Mouse (Mus musculus) stomach, postnatal 0 days (tissue): ENCODE measurements at regions not wholly inside any gene's neighbourhood (a gene's known extent, or its start where the extent isn't known, plus 50 kb on each side); places are given as distances from the start of the nearest gene placed in this dataset.

Experiments
- ATAC-seq: fragments of 200-750 bp; cut with Nextera tagmentation; 2 replicates; pipeline ENCODE4 v1.8.0; 2017; ENCODE audit not compliant: low FRiP score, low TSS enrichment
- DNase-seq: peaks from one replicate; pipeline ENCODE4 v3.0.0-alpha.2; 2016; ENCODE audit warnings: low spot score
- H3K27ac ChIP-seq: fragments of 300-500 bp; sonication (generic); replicated peaks from 2 replicates; pipeline ENCODE4 v1.5.1; 2014; ENCODE audit warnings: mild to moderate bottlenecking, control low read depth
- H3K27me3 ChIP-seq: fragments of 300-500 bp; sonication (generic); 2 replicates; pipeline ENCODE4 v1.6.1; 2014; ENCODE audit warnings: low read length; ENCODE audit not compliant: control insufficient read depth, insufficient read depth
- H3K36me3 ChIP-seq: fragments of 300-500 bp; sonication (generic); 2 replicates; pipeline ENCODE4 v1.6.1; 2014; ENCODE audit warnings: low read length, mixed read lengths; ENCODE audit not compliant: control insufficient read depth, insufficient read depth
- H3K4me1 ChIP-seq: fragments of 300-500 bp; sonication (generic); replicated peaks from 2 replicates; pipeline ENCODE4 v1.6.1; 2014; ENCODE audit warnings: antibody characterized with exemption; ENCODE audit not compliant: control insufficient read depth, insufficient read depth
- H3K4me2 ChIP-seq: fragments of 300-500 bp; sonication (generic); replicated peaks from 2 replicates; pipeline ENCODE4 v1.6.1; 2014; ENCODE audit warnings: low read depth, mild to moderate bottlenecking, control low read depth, moderate library complexity
- H3K4me3 ChIP-seq: fragments of 300-500 bp; sonication (generic); 2 replicates; pipeline ENCODE4 v1.5.1; 2014; ENCODE audit warnings: low read depth, low read length, control low read depth
- H3K9ac ChIP-seq: fragments of 300-500 bp; sonication (generic); 2 replicates; pipeline ENCODE4 v1.6.1; 2014; ENCODE audit warnings: mild to moderate bottlenecking, low read length, control low read depth, mixed read lengths
- H3K9me3 ChIP-seq: fragments of 300-500 bp; sonication (generic); 2 replicates; pipeline ENCODE4 v1.6.1; 2016; ENCODE audit warnings: low read length; ENCODE audit not compliant: control insufficient read depth
- CTCF ChIP-seq: IDR thresholded peaks from 2 replicates; pipeline ENCODE4 v1.5.1; 2016; ENCODE audit warnings: antibody characterized with exemption, low read depth, mild to moderate bottlenecking, moderate library complexity
- EP300 ChIP-seq: optimal IDR thresholded peaks from 2 replicates; pipeline ENCODE3; 2016; ENCODE audit warnings: antibody characterized with exemption
- WGBS: fragments of 180-500 bp; shearing (Covaris S2); extraction: QIAGEN DNeasy Blood & Tissue Kit; methylation state at CpG from one replicate; pipeline ENCODE4 v1.1.7; 2014; 5-methylcytosine and 5-hydroxymethylcytosine counted together

GRCm38 (mm10) chr13:110569180-110569512 lies 174.3 kb downstream of the Plk2 start:
- Histone ChIP-seq H3K27ac (no peak overlapping the region), H3K36me3 (no peaks in the 10 kb centered on the region), H3K9me3 (no peaks in the 10 kb centered on the region), H3K9ac (no peak overlapping the region), H3K4me2 (no peak overlapping the region), H3K4me1 (no peaks in the 10 kb centered on the region), H3K27me3 (no peaks in the 10 kb centered on the region), H3K4me3 (no peak overlapping the region)
- DNase-seq (no peak), ATAC-seq (no peak)
- 89% methylated on average over 2 of the region's 2 CpGs for WGBS
- TF ChIP-seq EP300 (no peak), CTCF (no peak)

- Histone ChIP-seq H3K9ac (no peak overlapping the region), H3K9me3 (no peaks in the 10 kb centered on the region), H3K4me1 (no peaks in the 10 kb centered on the region), H3K27ac (no peak overlapping the region), H3K4me2 (no peak overlapping the region), H3K27me3 (no peaks in the 10 kb centered on the region), H3K4me3 (no peak overlapping the region), H3K36me3 (no peaks in the 10 kb centered on the region)
- no peak for ATAC-seq
- TF ChIP-seq EP300: no peak
- TF ChIP-seq CTCF: no peak
- DNase-seq: no peak
Measured at GRCm38 (mm10) chr13:110570386-110570785, 175.5 kb downstream of the Plk2 start.

DNA sequence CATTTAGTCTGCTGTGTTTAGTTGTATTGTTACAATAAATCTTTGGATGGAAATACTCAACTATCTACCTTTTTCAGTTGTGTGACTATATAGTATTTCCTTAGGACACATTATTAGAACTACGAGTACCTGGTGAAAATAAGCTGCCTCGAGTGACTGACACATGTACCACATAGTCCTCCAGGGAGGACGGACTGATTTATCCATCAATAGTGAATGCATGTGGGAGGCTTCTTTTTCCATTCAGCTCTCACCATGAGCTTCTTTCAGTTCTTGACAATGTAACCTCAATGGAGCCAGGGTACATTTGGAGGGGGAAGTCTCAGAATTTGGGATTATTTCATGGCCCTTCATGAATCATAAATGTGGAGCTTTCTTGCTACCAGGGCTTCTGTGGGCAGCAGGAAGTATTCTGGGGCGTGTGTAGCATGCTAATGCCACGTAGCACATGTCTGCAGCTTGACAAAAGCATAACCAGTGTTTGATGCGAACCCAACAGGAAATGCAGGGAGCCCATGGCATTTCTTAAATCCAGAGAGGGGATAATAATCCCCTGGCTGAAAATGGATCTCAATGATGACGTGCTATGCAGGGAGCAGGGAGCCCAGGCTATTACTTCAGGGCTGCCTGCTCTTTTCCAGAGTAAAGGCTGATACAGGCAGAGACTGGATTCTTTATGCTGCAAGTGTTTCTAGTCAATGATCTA lies 178.7 kb downstream of the Plk2 start:
- Histone ChIP-seq H3K36me3 (no peaks in the 10 kb centered on the region), H3K9ac (no peak overlapping the region), H3K4me3 (no peak overlapping the region), H3K4me2 (no peak overlapping the region), H3K4me1 (no peaks in the 10 kb centered on the region), H3K27me3 (no peaks in the 10 kb centered on the region), H3K27ac (no peak overlapping the region), H3K9me3 (no peaks in the 10 kb centered on the region)
- no peak for ATAC-seq
- 72% methylated on average over 7 of the region's 7 CpGs for WGBS
- TF ChIP-seq CTCF: no peak
- DNase-seq: no peak

DNA sequence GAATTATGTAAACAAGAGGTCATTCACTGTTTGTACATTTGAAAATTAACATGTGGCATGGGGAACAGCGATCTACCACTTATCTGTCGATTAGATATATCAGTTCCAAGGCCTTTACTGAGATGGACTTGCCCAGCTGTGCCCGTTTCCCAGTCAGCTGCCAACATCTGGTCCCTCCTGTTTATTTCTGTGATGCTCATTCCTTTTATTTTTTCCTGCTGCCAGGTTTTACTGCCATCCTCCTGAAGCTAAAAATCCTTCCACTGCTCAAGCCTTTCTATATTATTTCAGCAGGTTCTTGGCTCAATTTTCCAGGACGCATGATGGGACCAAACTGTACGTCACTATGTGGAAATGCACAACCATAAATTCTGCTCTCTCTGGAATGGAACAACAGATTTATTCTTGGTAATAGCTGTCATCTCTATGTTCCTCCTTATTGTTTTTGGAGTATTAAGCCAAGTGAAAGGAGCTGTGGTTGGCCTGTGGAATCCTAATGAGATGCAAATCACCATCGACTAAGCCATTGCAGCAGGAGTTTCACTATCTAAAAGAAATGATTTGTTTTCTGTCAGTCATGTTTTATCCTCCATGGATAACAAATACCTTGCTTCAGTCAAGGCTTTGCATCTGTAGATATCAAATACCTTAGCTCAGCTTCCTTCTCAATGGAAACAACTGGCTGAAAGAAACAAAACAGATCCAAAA lies 180.1 kb downstream of the Plk2 start:
- Histone ChIP-seq H3K9me3 (no peaks in the 10 kb centered on the region), H3K4me1 (no peaks in the 10 kb centered on the region), H3K4me3 (no peak overlapping the region), H3K9ac (no peak overlapping the region), H3K4me2 (no peak overlapping the region), H3K27ac (no peak overlapping the region), H3K27me3 (no peaks in the 10 kb centered on the region), H3K36me3 (no peaks in the 10 kb centered on the region)
- TF ChIP-seq CTCF: no peak
- no peak for TF ChIP-seq EP300
- ATAC-seq: no peak
- 61% methylated on average over 6 of the region's 6 CpGs for WGBS
- DNase-seq: no peak

- no peaks in the 10 kb centered on the region for H3K4me1 ChIP-seq
- ATAC-seq: no peak
- no peak for TF ChIP-seq CTCF
- no peak for TF ChIP-seq EP300
- DNase-seq: no peak
- H3K27ac ChIP-seq: no peak overlapping the region
- H3K9ac ChIP-seq: no peak overlapping the region
- H3K27me3 ChIP-seq: no peaks in the 10 kb centered on the region
- H3K4me2 ChIP-seq: no peak overlapping the region
- H3K4me3 ChIP-seq: no peak overlapping the region
- H3K9me3 ChIP-seq: no peaks in the 10 kb centered on the region
- no peaks in the 10 kb centered on the region for H3K36me3 ChIP-seq
- 53% methylated on average over 7 of the region's 7 CpGs for WGBS
Measured at GRCm38 (mm10) chr13:110578159-110578558, 183.3 kb downstream of the Plk2 start.

- no peak for ATAC-seq
- 92% methylated on average over 4 of the region's 4 CpGs for WGBS
- H3K9me3 ChIP-seq: no peaks in the 10 kb centered on the region
- no peak overlapping the region for H3K4me3 ChIP-seq
- no peak overlapping the region for H3K4me2 ChIP-seq
- no peaks in the 10 kb centered on the region for H3K4me1 ChIP-seq
- no peaks in the 10 kb centered on the region for H3K36me3 ChIP-seq
- TF ChIP-seq CTCF: no peak
- TF ChIP-seq EP300: no peak
- no peaks in the 10 kb centered on the region for H3K27me3 ChIP-seq
- DNase-seq: no peak
- no peak overlapping the region for H3K9ac ChIP-seq
- no peak overlapping the region for H3K27ac ChIP-seq
Measured at GRCm38 (mm10) chr13:110580166-110580565, 185.3 kb downstream of the Plk2 start.
